Mouse (Mus musculus): ENCODE results near the gene Pdgfc. TPM values are rescaled to one million over a fixed set of nuclear protein-coding genes. Genes with fewer than 3 reads are reported as not detected.

The Pdgfc gene
- polyA plus RNA-seq, 1 experiment = 7.3 TPM

- WGBS = 65% methylated on average over 1 of the region's 1 CpGs
- Histone ChIP-seq H3K4me3 (ENCODE audit: insufficient read depth, low read depth, low read length) (no peak overlapping the region), H3K27me3 (replicated peaks; ENCODE audit: control insufficient read depth, insufficient read depth, low read length) (no peaks in the 10 kb centered on the region; the same call in 1 of the 2 replicates), H3K4me1 (ENCODE audit: control insufficient read depth, insufficient read depth, low read length) (no peaks in the 10 kb centered on the region; the same call in 1 of the 2 replicates), H3K36me3 (ENCODE audit: control insufficient read depth, insufficient read depth, low read length) (no peaks in the 10 kb centered on the region), H3K27ac (ENCODE audit: insufficient read depth, low read depth, low read length) (no peak overlapping the region)
- TF ChIP-seq POLR2A (IDR thresholded peaks at IDR 0.05; ENCODE audit: low read depth, low read length) (no peak), CTCF (conservative IDR thresholded peaks at IDR 0.05; ENCODE audit: insufficient read depth, insufficient read length, low read depth, low read length) (no peak)
- no peak for DNase-seq
Observed at GRCm38 (mm10) chr3:81022845-81023244, 13.4 kb upstream of the Pdgfc start.

DNA sequence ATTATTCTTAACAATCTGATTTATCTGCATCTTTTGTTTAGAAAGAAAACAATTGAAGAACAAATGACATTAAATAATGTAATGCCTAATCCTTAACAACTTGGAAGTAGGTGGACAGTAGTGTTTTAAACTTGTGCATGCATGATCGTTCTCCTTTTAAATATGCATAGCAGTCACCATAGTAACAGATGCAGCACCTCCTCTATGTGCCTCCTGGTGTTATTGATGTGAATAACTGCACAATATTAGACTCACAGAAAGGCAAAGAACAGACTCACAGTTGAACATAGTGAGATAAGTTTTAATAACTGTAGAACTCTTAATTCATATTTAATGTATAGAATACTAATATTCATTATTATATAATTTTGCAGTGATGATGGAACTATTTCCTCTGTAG is 12.6 kb upstream of the Pdgfc start:
- Histone ChIP-seq H3K36me3 (ENCODE audit: control insufficient read depth, insufficient read depth, low read length) (no peaks in the 10 kb centered on the region), H3K4me1 (ENCODE audit: control insufficient read depth, insufficient read depth, low read length) (no peaks in the 10 kb centered on the region), H3K27me3 (replicated peaks; ENCODE audit: control insufficient read depth, insufficient read depth, low read length) (no peaks in the 10 kb centered on the region; the same call in 1 of the 2 replicates), H3K27ac (ENCODE audit: insufficient read depth, low read depth, low read length) (no peak overlapping the region), H3K4me3 (ENCODE audit: insufficient read depth, low read depth, low read length) (no peak overlapping the region)
- no peak for TF ChIP-seq CTCF (conservative IDR thresholded peaks at IDR 0.05; ENCODE audit: insufficient read depth, insufficient read length, low read depth, low read length)
- no peak for TF ChIP-seq POLR2A (IDR thresholded peaks at IDR 0.05; ENCODE audit: low read depth, low read length)
- DNase-seq = no peak
- WGBS = 25% methylated on average over 1 of the region's 1 CpGs

DNA sequence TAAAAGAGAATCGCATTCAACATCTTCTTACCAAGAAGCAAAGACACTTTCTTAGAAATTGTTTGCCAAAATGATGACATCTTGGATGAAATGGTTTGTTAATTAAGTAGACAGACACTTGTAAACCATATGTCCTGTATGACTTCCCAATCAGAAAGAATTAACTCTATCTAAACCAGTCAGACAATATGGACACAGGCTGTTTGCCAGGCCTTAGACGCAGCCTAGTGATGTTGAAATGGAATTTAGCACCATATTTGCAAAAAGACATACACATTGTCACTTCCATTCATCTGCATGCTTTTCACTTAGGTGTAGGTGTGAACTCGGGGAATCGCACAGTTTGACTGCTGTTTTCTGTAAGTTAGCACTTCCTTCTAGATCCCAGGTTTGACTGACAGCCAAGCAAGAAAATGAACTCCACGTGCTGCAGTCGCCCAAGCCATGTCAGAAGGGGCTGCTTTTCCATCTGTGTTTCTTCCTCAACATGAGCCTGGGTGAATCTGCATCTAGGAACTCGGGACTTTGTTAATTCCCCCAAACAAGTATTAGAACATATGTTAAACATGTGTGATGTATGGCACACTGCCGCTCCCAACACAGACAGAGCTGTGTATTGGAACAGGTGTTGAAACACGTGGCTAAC is 10.5 kb upstream of the Pdgfc start:
- WGBS = 85% methylated on average over 9 of the region's 9 CpGs
- no peaks in the 10 kb centered on the region for H3K36me3 ChIP-seq (ENCODE audit: control insufficient read depth, insufficient read depth, low read length)
- no peak for DNase-seq
- no peak overlapping the region for H3K27ac ChIP-seq (ENCODE audit: insufficient read depth, low read depth, low read length)
- no peaks in the 10 kb centered on the region for H3K4me1 ChIP-seq (ENCODE audit: control insufficient read depth, insufficient read depth, low read length)
- TF ChIP-seq POLR2A (IDR thresholded peaks at IDR 0.05; ENCODE audit: low read depth, low read length) (no peak), CTCF (conservative IDR thresholded peaks at IDR 0.05; ENCODE audit: insufficient read depth, insufficient read length, low read depth, low read length) (no peak)
- no peaks in the 10 kb centered on the region for H3K27me3 ChIP-seq (replicated peaks; ENCODE audit: control insufficient read depth, insufficient read depth, low read length)
- H3K4me3 ChIP-seq (ENCODE audit: insufficient read depth, low read depth, low read length) = no peak overlapping the region

- H3K27me3 ChIP-seq (replicated peaks; ENCODE audit: control insufficient read depth, insufficient read depth, low read length) = no peaks in the 10 kb centered on the region
- H3K4me1 ChIP-seq (ENCODE audit: control insufficient read depth, insufficient read depth, low read length) = no peaks in the 10 kb centered on the region
- H3K4me3 ChIP-seq (ENCODE audit: insufficient read depth, low read depth, low read length) = no peak overlapping the region
- no peak for DNase-seq
- TF ChIP-seq CTCF (conservative IDR thresholded peaks at IDR 0.05; ENCODE audit: insufficient read depth, insufficient read length, low read depth, low read length) (no peak), POLR2A (IDR thresholded peaks at IDR 0.05; ENCODE audit: low read depth, low read length) (no peak)
- WGBS = 53% methylated on average over 3 of the region's 3 CpGs
- H3K27ac ChIP-seq (ENCODE audit: insufficient read depth, low read depth, low read length) = no peak overlapping the region
- no peaks in the 10 kb centered on the region for H3K36me3 ChIP-seq (ENCODE audit: control insufficient read depth, insufficient read depth, low read length)
Observed at GRCm38 (mm10) chr3:81028361-81028760, 7.9 kb upstream of the Pdgfc start.

- no peak for DNase-seq
- Histone ChIP-seq H3K36me3 (ENCODE audit: control insufficient read depth, insufficient read depth, low read length) (no peaks in the 10 kb centered on the region), H3K27ac (ENCODE audit: insufficient read depth, low read depth, low read length) (no peak overlapping the region), H3K4me3 (ENCODE audit: insufficient read depth, low read depth, low read length) (no peak overlapping the region), H3K4me1 (ENCODE audit: control insufficient read depth, insufficient read depth, low read length) (no peaks in the 10 kb centered on the region), H3K27me3 (replicated peaks; ENCODE audit: control insufficient read depth, insufficient read depth, low read length) (no peaks in the 10 kb centered on the region)
- TF ChIP-seq POLR2A (IDR thresholded peaks at IDR 0.05; ENCODE audit: low read depth, low read length) (no peak), CTCF (conservative IDR thresholded peaks at IDR 0.05; ENCODE audit: insufficient read depth, insufficient read length, low read depth, low read length) (no peak)
- WGBS = 79% methylated on average over 4 of the region's 4 CpGs
Observed at GRCm38 (mm10) chr3:81029321-81029720, 6.9 kb upstream of the Pdgfc start.

DNA sequence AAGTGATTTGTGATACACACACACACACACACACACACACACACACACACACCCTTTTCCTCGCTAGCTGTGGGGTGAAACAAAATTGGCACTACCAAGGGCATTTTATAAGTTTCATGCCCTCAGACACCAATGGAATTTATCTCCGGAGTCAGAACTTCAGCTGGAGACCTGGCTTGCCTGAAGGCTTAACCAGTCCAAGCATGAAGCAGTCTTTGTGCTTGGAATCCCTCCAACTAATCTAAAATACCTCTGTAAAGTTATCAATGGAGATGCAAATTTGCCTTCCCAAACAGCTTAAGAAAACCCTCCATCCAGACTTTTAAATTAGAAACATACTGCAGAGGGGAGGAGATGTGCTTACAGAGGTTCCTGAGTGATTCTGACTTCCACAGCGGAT is 6.3 kb upstream of the Pdgfc start:
- Histone ChIP-seq H3K36me3 (ENCODE audit: control insufficient read depth, insufficient read depth, low read length) (no peaks in the 10 kb centered on the region), H3K27ac (ENCODE audit: insufficient read depth, low read depth, low read length) (no peak overlapping the region), H3K4me1 (ENCODE audit: control insufficient read depth, insufficient read depth, low read length) (peaks cover 4% of the 10 kb centered on the region; the same call in 1 of the 2 replicates), H3K4me3 (ENCODE audit: insufficient read depth, low read depth, low read length) (no peak overlapping the region), H3K27me3 (replicated peaks; ENCODE audit: control insufficient read depth, insufficient read depth, low read length) (no peaks in the 10 kb centered on the region)
- TF ChIP-seq POLR2A (IDR thresholded peaks at IDR 0.05; ENCODE audit: low read depth, low read length) (no peak), CTCF (conservative IDR thresholded peaks at IDR 0.05; ENCODE audit: insufficient read depth, insufficient read length, low read depth, low read length) (no peak)
- DNase-seq = no peak
- WGBS = 65% methylated on average over 3 of the region's 3 CpGs

DNA sequence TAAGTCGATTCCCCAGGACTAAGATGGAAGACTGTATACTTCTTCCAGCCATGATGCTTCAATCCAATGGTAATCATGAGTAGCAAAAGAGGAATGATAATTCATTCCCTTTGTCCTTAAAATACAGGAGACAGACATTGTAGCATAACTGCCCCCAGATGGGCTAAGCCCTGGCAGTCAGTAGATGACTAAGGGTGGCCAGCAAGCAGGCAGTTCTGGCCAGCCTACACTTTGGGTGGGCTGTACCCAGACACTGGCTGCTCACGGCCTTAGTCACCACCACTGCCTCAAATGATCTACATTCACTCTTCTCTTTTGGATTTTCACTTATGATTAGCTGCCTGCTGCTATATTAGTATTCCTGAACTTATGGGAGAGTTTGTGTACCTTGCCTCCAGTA is 5.9 kb upstream of the Pdgfc start:
- Histone ChIP-seq H3K27ac (ENCODE audit: insufficient read depth, low read depth, low read length) (no peak overlapping the region), H3K4me1 (ENCODE audit: control insufficient read depth, insufficient read depth, low read length) (peaks cover 8% of the 10 kb centered on the region; the same call in 1 of the 2 replicates), H3K36me3 (ENCODE audit: control insufficient read depth, insufficient read depth, low read length) (no peaks in the 10 kb centered on the region), H3K27me3 (replicated peaks; ENCODE audit: control insufficient read depth, insufficient read depth, low read length) (no peaks in the 10 kb centered on the region), H3K4me3 (ENCODE audit: insufficient read depth, low read depth, low read length) (no peak overlapping the region)
- no peak for DNase-seq
- 79% methylated on average over 2 of the region's 2 CpGs for WGBS
- TF ChIP-seq POLR2A (IDR thresholded peaks at IDR 0.05; ENCODE audit: low read depth, low read length) = no peak
- TF ChIP-seq CTCF (conservative IDR thresholded peaks at IDR 0.05; ENCODE audit: insufficient read depth, insufficient read length, low read depth, low read length) = no peak
